Mouse (Mus musculus): ENCODE data around the gene Cutc. TPM values are rescaled to one million over a fixed set of nuclear protein-coding genes. Genes with fewer than 3 reads are reported as not detected.

The Cutc gene
- polyA plus RNA-seq, 1 experiment from 2014 or later = 15.3 TPM

- Histone ChIP-seq H3K9me3 (no peaks in the 10 kb centered on the region), H3K36me3 (no peaks in the 10 kb centered on the region), H3K9ac (no peak overlapping the region), H3K4me3 (no peak overlapping the region), H3K4me2 (no peak overlapping the region), H3K27me3 (no peaks in the 10 kb centered on the region), H3K4me1 (peaks cover 3% of the 10 kb centered on the region; the same call in 1 of the 2 replicates), H3K27ac (no peak overlapping the region)
- ATAC-seq (ENCODE audit: borderline replicate concordance, extremely low read depth, low FRiP score, low TSS enrichment) = no peak
- WGBS = 79% methylated on average over 4 of the region's 4 CpGs
These were observed 58.6 kb downstream of the Cutc start for GRCm38 (mm10) chr19:43811419-43811818.

- no peak overlapping the region for H3K9ac ChIP-seq
- no peak overlapping the region for H3K4me3 ChIP-seq
- no peak overlapping the region for H3K27ac ChIP-seq
- no peak overlapping the region for H3K4me2 ChIP-seq
- H3K9me3 ChIP-seq = no peaks in the 10 kb centered on the region
- no peaks in the 10 kb centered on the region for H3K27me3 ChIP-seq
- peaks cover 3% of the 10 kb centered on the region; the same call in 1 of the 2 replicates for H3K4me1 ChIP-seq
- ATAC-seq (ENCODE audit: borderline replicate concordance, extremely low read depth, low FRiP score, low TSS enrichment) = no peak
- WGBS = 83% methylated on average over 10 of the region's 10 CpGs
- no peaks in the 10 kb centered on the region for H3K36me3 ChIP-seq
These were observed 60.5 kb downstream of the Cutc start for GRCm38 (mm10) chr19:43813315-43813714.

GRCm38 (mm10) chr19:43815661-43816414, 63.0 kb downstream of the Cutc start:
- H3K4me1 ChIP-seq = peaks cover 3% of the 10 kb centered on the region; the same call in 1 of the 2 replicates
- H3K9ac ChIP-seq = no peak overlapping the region
- H3K4me3 ChIP-seq = peak overlapping the region; percentile 18; the same call in 1 of the 2 replicates
- ATAC-seq (ENCODE audit: borderline replicate concordance, extremely low read depth, low FRiP score, low TSS enrichment) = no peak
- no peaks in the 10 kb centered on the region for H3K27me3 ChIP-seq
- H3K4me2 ChIP-seq = peak overlapping the region; percentile 37
- no peaks in the 10 kb centered on the region for H3K9me3 ChIP-seq
- no peaks in the 10 kb centered on the region for H3K36me3 ChIP-seq
- 45% methylated on average over 14 of the region's 14 CpGs for WGBS
- H3K27ac ChIP-seq = no peak overlapping the region

Other genes with a start within 250 kb of the Cutc start
- 27.2 and 31.1 TPM in 2 replicates for gene Got1, start 228.4 kb upstream of the Cutc start, polyA plus RNA-seq (2015; fragmentation: Nextera tagmentation; extraction: Ambion mirVana)
- gene Nkx2-3, start 140.7 kb upstream of the Cutc start, polyA plus RNA-seq (2015; fragmentation: Nextera tagmentation; extraction: Ambion mirVana) = 0.08 TPM in 1 of 2 replicates, not detected in the other
- gene Slc25a28, start 78.1 kb upstream of the Cutc start, polyA plus RNA-seq (2015; fragmentation: Nextera tagmentation; extraction: Ambion mirVana) = 11.1 and 12.9 TPM in 2 replicates
- gene Entpd7, start 63.3 kb upstream of the Cutc start, polyA plus RNA-seq (2015; fragmentation: Nextera tagmentation; extraction: Ambion mirVana) = 10.6 and 12.7 TPM in 2 replicates
- 8.0 and 11.2 TPM in 2 replicates for gene Cox15, start within 50 bp of the Cutc start, polyA plus RNA-seq (2015; fragmentation: Nextera tagmentation; extraction: Ambion mirVana)
- gene Abcc2, start 29.2 kb downstream of the Cutc start, polyA plus RNA-seq (2015; fragmentation: Nextera tagmentation; extraction: Ambion mirVana) = 0.04 and 0.10 TPM in 2 replicates
- 22.2 and 22.4 TPM in 2 replicates for gene Dnmbp, start 187.2 kb downstream of the Cutc start, polyA plus RNA-seq (2015; fragmentation: Nextera tagmentation; extraction: Ambion mirVana)
- gene Cpn1, start 233.6 kb downstream of the Cutc start, polyA plus RNA-seq (2015; fragmentation: Nextera tagmentation; extraction: Ambion mirVana) = 5.8 and 6.6 TPM in 2 replicates

Measured in lung, embryonic 15.5 days (tissue).